Mouse (Mus musculus): ENCODE measurements at regions not wholly inside any gene's neighbourhood (a gene's known extent, or its start where the extent isn't known, plus 50 kb on each side); places are given as distances from the start of the nearest gene placed in this dataset.

DNA sequence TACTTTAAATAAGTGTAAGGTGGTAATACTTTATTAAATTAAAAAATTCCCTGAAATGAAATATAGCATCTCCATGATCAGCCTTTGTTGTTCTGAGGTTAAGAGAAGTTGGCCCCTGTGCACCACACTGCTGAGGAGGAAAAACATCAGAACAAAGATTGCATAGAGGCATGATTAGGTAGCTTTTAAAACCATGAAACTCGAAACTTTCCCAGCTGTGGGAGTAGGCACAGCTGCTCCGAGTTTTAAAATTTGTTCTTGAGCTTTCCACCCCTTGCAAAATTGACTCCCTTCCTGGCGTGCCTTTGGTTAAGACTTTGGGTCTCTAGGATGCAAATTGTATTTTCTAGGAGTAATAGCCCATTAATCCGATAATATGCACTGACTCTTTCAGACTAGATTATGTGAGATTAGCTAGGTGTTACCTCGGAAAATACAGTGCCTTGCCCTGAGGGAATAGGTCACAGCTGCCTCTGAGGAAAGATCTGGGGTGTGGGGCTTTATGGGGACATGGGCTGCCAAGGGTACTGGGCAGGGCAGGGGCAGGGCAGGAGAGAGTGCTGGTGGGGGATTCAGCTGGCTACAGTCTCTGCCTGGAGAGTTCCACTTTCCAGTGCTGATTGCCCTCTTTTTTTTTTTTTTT lies 110.1 kb upstream of the Slc30a5 start:
- no peak for DNase-seq (ENCODE audit: low spot score in 2 of 2)

DNA sequence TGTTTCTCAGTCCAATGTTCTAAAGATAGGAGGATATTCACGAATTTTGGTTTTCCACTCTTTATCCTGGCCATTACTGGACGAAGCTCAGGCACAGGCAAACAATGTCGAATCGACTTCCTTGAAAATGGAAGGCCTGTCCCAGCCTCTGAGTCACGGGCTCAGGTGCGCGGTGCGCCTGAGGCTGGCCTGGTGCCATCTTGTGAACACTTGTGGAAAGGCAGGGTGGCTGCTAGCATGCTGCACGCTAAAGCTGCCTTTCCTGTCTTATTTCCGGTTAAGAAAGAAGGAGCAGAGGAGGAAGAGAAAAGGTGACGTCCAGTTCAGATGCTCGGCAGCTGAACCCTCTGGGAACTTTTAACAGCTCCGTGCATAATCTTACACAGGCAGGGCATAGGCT lies 107.6 kb upstream of the Slc30a5 start:
- no peak for DNase-seq (ENCODE audit: low spot score in 2 of 2)

DNA sequence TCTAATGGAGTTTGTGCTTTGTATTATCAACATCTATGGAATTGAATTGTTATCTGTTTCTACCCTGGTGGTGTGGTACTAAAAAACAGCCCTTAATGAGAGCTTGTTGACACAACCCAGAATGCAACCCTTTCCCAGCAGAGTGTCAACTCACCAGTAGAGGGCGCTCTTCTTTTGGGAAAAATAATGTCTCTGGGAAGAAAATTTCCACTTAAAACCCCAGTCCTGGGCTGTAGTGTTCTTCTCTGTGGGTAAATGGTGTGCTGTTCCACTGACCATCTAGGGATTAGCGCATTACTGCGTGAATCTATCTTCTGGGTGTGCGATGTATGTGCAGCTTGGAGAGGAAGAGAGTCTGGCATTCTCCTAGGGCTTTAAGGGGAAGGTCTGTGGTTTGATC lies 106.5 kb upstream of the Slc30a5 start:
- peak; percentile 61 to 62 for DNase-seq (ENCODE audit: low spot score in 2 of 2)

DNA sequence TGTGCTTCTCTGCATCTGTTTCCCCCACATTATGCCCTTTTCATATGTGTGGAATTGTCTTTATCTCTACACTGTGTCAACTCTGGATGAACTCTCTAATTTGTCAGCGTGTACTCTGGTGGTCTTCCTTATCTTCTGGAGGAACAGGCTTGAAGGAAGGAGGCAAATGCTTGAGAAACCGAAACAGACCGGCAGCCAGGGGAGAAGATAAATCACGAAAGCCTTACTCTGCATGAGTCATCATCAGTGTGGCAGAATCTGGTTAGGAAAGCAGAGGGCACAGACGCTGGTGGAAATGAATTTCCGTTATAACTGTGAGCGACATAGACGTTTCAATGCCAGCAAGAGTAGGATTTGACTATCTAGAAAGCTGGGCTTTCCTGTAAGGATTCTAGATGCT lies 100.0 kb upstream of the Slc30a5 start:
- DNase-seq (ENCODE audit: low spot score in 2 of 2), result peak in 1 of 2 experiments; percentile 17

DNA sequence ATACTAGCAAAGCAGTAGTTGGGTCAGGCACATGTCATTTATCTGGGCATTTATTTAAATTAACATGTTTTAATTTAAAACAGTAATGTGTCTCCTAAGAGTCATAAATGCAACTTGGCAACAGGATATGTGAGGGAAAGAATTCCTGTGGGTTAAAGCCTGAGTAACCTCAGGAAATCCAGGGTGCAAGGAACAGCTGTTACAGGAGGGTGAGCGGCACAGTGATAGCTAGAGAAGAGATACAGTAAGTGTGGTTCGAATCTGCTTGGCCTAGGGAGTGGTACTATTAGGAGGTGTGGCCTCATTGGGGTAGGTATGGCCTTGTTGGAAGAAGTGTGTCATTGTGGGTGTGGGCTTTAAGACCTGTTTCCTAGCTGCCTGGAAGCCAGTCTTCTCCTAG lies 66.3 kb upstream of the Slc30a5 start:
- DNase-seq (ENCODE audit: low spot score in 2 of 2), result no peak

DNA sequence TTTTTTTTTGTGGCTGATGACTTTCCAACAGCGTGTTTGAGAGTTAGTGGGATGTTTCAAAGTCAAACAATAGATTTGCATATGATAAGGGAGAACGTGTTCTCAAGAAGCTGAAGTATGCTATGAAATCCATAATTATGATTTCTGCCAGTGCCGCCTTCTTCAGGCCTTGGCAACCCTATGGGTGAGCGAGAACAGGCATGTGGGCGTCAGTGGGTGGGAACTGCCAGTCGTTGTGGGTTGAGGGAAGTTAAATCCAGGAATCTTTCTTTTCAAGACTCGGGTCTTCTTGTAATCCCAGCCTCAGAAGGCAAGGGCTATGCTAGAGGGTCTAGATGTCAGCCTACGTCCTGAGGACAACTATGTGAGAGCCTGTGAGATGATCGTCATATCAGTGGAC lies 60.6 kb upstream of the Slc30a5 start:
- peak; percentile 57 to 61 for DNase-seq (ENCODE audit: low spot score in 2 of 2)

DNA sequence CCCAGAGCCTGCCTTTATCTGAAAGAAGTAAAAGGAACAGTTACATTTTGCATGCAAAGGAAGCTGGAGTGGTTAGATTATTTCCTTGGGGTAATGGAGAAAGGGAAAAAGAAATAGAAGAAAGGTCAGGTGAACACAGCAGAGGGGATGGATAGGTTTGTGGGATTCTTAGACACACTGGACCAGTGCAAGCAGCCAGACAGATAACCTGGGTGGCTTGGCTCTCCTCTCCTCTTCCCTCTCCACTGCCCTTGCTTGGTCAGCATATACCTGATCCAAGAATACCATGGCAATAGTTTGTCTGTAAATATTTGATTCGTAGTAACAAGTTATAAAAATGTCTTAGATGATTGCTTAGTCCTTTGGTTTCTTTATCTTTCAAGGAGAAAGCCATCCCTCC lies 59.9 kb upstream of the Slc30a5 start:
- DNase-seq (ENCODE audit: low spot score in 2 of 2), result peak in 1 of 2 experiments; percentile 6

DNA sequence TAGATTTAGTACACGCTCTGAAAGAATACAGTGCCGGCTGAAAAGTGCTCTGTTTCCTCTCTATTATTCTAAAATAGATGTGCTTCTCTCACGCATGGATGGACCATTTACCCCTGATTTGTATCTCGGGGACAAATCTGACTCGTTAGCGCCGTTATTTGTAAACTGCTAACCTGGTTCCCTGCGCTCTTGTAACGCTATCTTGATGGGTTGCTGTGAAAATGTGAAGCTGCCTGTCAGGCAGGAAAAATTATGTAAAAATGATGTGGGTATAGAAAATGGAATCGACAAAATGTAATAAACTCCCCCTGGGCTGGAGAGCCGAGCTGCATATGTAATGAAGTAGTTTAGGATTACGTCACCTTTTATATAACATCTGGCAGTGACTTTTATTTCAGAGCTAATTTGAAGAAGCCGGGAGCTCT lies 59.4 kb upstream of the Slc30a5 start:
- peak in 1 of 2 experiments; percentile 27 for DNase-seq (ENCODE audit: low spot score in 2 of 2)

DNA sequence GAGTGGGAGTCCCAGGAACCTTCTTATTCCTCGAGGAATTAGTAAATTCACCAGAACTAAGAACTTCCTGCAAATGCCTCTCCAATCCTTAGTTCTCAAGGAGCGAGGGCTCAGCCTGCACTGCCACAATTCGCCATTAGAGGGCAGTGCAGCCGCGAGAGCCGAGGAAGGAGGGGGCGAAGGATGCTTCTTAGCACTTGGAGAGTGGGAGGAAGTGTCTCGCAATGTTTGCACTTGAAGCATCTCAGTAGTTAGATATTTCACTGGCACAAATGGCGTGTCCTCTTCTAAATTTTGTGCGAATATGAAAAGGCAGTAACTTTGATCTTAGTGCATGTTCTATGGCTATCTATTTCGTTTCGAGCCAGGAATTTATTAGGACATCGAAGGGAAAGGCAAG lies 59.0 kb upstream of the Slc30a5 start:
- DNase-seq (ENCODE audit: low spot score in 2 of 2), result peak; percentile 90 to 93

DNA sequence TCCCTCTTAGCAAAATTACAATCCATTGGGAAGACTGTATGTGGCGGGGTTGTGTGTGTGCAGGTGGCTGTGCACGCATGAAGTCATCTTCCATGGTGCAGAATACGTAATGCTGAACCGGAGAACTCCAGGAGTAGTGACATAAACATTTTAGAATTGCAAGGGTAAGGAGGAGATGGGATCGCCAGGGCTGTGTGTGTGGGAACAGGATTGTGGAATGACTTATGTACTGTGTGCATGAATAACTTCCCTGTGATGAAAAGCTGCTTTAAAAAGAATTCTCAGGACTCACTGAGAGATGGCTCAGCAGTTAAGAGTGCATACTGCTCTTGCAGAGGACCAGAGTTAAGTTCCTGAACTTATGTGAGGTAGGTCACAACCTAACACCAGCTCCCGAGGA lies 57.2 kb upstream of the Slc30a5 start:
- DNase-seq (ENCODE audit: low spot score in 2 of 2), result peak; percentile 25 to 32

DNA sequence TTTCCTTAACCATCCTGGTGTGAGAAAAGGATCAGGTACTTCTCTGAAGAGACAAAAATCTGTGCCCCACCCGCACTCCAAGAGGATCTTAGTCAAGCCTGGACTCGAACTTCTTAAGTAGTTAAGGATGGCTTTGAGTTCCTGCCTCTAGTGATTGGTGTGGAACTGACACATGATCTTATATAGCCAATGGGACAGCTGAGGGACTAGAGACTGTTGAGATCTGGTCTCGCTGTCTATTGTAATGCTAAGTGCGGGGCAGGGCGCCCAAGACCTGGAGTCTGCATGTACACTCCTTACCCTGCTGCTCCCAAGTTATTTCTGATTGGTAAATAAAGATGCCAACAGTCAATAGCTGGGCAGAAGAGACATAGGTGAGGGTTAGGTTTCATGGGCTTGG lies 55.3 kb upstream of the Slc30a5 start:
- no peak for DNase-seq (ENCODE audit: low spot score in 2 of 2)

DNA sequence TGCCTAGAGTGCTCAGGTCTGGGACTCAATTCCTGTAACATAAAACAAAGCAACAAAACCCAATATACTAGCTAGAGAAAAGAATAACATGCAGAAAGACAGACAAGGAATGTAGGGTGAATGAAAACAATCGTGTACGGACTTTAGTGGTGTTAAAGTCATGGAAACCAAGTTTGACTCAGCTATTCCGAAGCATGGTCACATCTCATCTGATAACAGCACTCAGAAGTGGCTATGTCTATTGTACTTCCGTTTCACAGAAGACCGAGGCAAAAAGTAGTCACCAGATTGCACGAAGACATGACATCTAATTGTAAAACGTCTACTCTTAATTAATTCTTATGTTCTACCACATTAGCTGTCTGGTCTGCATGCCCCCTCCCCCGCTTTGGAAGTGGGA lies 50.5 kb upstream of the Slc30a5 start:
- DNase-seq (ENCODE audit: low spot score in 2 of 2), result no peak

Measured in left cerebral cortex, adult 18-20 months (tissue).